Mouse (Mus musculus): ENCODE data around the gene Dnajc12.
A peak's percentile ranks its signal among the peaks of the same experiment; 100 is the strongest.

DNA sequence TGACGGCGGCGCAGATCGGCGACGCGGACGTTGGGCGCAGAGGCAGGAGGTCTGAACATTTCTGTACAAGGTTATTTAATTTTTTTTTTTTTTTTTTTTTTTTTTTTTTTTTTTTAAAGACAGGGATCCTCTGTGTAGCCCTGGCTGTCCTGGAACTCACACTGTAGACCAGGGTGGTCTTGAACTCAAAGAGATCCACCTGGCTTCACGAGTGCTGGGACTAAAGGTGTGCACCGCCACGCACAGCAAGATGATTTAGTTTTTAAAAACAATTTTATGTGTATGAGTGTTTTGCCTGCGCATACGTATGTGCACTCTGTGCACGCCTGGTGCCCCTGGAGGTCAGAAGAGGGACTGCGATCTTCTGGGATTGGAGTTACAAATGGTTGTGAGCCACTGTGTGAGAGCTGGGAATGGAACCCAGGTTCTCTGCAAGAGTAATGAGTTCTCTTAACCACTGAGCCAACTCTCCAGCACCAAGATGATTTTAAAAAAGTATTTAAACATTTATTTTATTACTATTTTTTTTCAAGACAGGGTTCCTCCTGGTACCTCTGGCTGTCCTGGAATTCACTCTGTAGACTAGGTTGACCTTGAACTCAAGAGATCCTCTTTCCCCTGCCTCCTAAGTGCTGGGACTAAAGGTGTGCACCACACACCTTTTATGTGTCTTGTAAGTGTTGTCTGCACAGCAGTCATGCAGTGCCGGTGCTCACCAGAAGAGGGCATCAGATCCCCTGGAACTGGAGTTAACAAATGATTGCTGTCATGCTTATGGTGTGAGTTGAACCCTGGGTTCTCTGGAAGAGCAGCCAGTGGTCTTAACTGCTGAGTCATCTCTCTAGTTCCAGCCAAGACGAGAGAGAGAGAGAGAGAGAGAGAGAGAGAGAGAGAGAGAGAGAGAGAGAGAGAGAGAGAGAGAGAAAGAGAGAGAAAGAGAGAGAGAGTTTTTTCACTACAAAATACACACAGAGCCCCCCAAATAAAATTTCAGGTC is 39.8 kb downstream of the Dnajc12 start, which contains the start of gene Gm7075:
- TF ChIP-seq ZNF384 (IDR thresholded peaks at IDR 0.05; ENCODE audit: low read depth, low read length) (no peak), MAFK (IDR thresholded peaks at IDR 0.05; ENCODE audit: insufficient read depth, low read depth, low read length) (peak; percentile 66; the same call in 1 of the 2 replicates)

Measured in ES-E14 (cell line).